Mouse (Mus musculus) ES-E14 (cell line): Measurements from ENCODE around the gene Adamtsl4. TPM values are rescaled to one million over a fixed set of nuclear protein-coding genes. Genes with fewer than 3 reads are reported as not detected.

Experiments
- DNase-seq: peaks from one replicate; pipeline ENCODE4 v3.0.0-alpha.2; 2013; ENCODE audit warnings: low read depth, low spot score
- H3K27ac ChIP-seq: 2 replicates; pipeline ENCODE4 v1.5.1; 2012; ENCODE audit warnings: low read depth, mild to moderate bottlenecking, low read length, moderate library complexity, mixed read lengths; ENCODE audit not compliant: poor library complexity, insufficient read depth, severe bottlenecking
- H3K36me3 ChIP-seq: 2 replicates; pipeline ENCODE4 v1.6.1; 2012; ENCODE audit warnings: mild to moderate bottlenecking, low read length, moderate library complexity, mixed read lengths; ENCODE audit not compliant: control insufficient read depth, poor library complexity, insufficient read depth, severe bottlenecking
- H3K4me1 ChIP-seq, 2 experiments: fragments of 150-350 bp in 1 of 2; sonication (generic) in 1 of 2; 2 replicates each; pipeline ENCODE4 v1.6.1; 2012; ENCODE audit warnings: low read length in 2 of 2, mild to moderate bottlenecking in 1 of 2, mixed read lengths in 1 of 2; ENCODE audit not compliant: control insufficient read depth in 2 of 2, insufficient read depth in 2 of 2, poor library complexity in 1 of 2
- H3K4me3 ChIP-seq, 2 experiments: fragments of 150-350 bp in 1 of 2; sonication (generic) in 1 of 2; 2 replicates each; pipeline ENCODE4 v1.5.1; 2012; ENCODE audit warnings: low read length in 2 of 2, low read depth in 1 of 2, mild to moderate bottlenecking in 1 of 2, mixed read lengths in 1 of 2; ENCODE audit not compliant: insufficient read depth in 1 of 2, poor library complexity in 1 of 2, severe bottlenecking in 1 of 2
- H3K9ac ChIP-seq: 2 replicates; pipeline ENCODE4 v1.6.1; 2012; ENCODE audit warnings: low read depth, mild to moderate bottlenecking, low read length, mixed read lengths; ENCODE audit not compliant: poor library complexity, insufficient read depth, severe bottlenecking
- H3K9me3 ChIP-seq: fragments of 150-350 bp; sonication (generic); 2 replicates; pipeline ENCODE4 v1.6.1; 2012; ENCODE audit warnings: low read depth, mild to moderate bottlenecking, low read length; ENCODE audit not compliant: control insufficient read depth, insufficient read depth
- CHD2 ChIP-seq: IDR thresholded peaks from 2 replicates; pipeline ENCODE4 v1.6.1; 2014; ENCODE audit warnings: mild to moderate bottlenecking, low read depth, low read length, inconsistent platforms
- HCFC1 ChIP-seq: IDR thresholded peaks from 2 replicates; pipeline ENCODE4 v1.6.1; 2012; ENCODE audit warnings: low read length, inconsistent platforms, borderline replicate concordance; ENCODE audit not compliant: insufficient read depth
- MAFK ChIP-seq: IDR thresholded peaks from 2 replicates; pipeline ENCODE4 v1.6.1; 2014; ENCODE audit warnings: mild to moderate bottlenecking, low read depth, low read length, inconsistent platforms; ENCODE audit not compliant: insufficient read depth
- ZC3H11A ChIP-seq: IDR thresholded peaks from 2 replicates; pipeline ENCODE4 v1.6.1; 2012; ENCODE audit warnings: low read depth, mild to moderate bottlenecking, inconsistent platforms, low read length, borderline replicate concordance
- ZNF384 ChIP-seq: IDR thresholded peaks from 2 replicates; pipeline ENCODE4 v1.6.1; 2012; ENCODE audit warnings: low read depth, low read length, inconsistent platforms
- in situ Hi-C, 2 experiments: fragments of 600-800 bp; cut with MboI; formaldehyde crosslinking; loops; one replicate each; pipeline ENCODE4 v1.15.1; 2025; ENCODE audit warnings: low sequenced_read_pairs in 2 of 2, inconsistent platforms in 1 of 2; ENCODE audit not compliant: unreplicated experiment in 2 of 2
- total RNA-seq: library from RNA; depleted of rRNA; stranded (reverse); fragments of 300-350 nt; gene quantifications from 2 replicates; pipeline ENCODE4 v1.2.3, GENCODE M21; 2012

The Adamtsl4 gene
- total RNA-seq, 1 experiment: 1.9 TPM

- peak overlapping the region; percentile 99 for H3K27ac ChIP-seq
- H3K9ac ChIP-seq: peak overlapping the region; percentile 72
- H3K4me3 ChIP-seq: peak overlapping the region; percentile 4 to 41; a peak in 3 of 4 replicates
- no peaks in the 10 kb centered on the region for H3K36me3 ChIP-seq
- in situ Hi-C loops: no loop called here
- H3K9me3 ChIP-seq: no peaks in the 10 kb centered on the region
- H3K4me1 ChIP-seq: peaks cover 16 to 25% of the 10 kb centered on the region in 2 experiments; a peak in 3 of 4 replicates
- DNase-seq: no peak
- TF ChIP-seq ZNF384 (peak; percentile 65), ZC3H11A (no peak)
Measured at GRCm38 (mm10) chr3:95651391-95652203, 36.1 kb downstream of the Adamtsl4 start.

- Histone ChIP-seq H3K4me1 (peaks cover 16 to 29% of the 10 kb centered on the region in 2 experiments; a peak in 3 of 4 replicates), H3K9ac (peak overlapping the region; percentile 72), H3K36me3 (no peaks in the 10 kb centered on the region), H3K9me3 (no peaks in the 10 kb centered on the region), H3K27ac (peak overlapping the region; percentile 99), H3K4me3 (peak overlapping the region in 1 of 2 experiments; percentile 9; a peak in 2 of 4 replicates)
- in situ Hi-C loops: no loop called here
- DNase-seq: no peak
- TF ChIP-seq ZC3H11A (no peak), MAFK (no peak), CHD2 (no peak), HCFC1 (no peak), ZNF384 (no peak)
Measured at GRCm38 (mm10) chr3:95651033-95651373, 36.7 kb downstream of the Adamtsl4 start.

- in situ Hi-C loops: no loop called here
- Histone ChIP-seq H3K9me3 (no peaks in the 10 kb centered on the region), H3K4me3 (peak overlapping the region in 1 of 2 experiments; percentile 9; a peak in 2 of 4 replicates), H3K9ac (peak overlapping the region; percentile 72), H3K36me3 (no peaks in the 10 kb centered on the region), H3K4me1 (peaks cover 16 to 29% of the 10 kb centered on the region in 2 experiments; a peak in 3 of 4 replicates), H3K27ac (peak overlapping the region; percentile 99)
- no peak for DNase-seq
- peak; percentile 76 for TF ChIP-seq MAFK
- no peak for TF ChIP-seq HCFC1
- TF ChIP-seq ZNF384: peak; percentile 68; the same call in 1 of the 2 replicates
Measured at GRCm38 (mm10) chr3:95650276-95651032, 37.3 kb downstream of the Adamtsl4 start.

- Histone ChIP-seq H3K36me3 (no peaks in the 10 kb centered on the region), H3K9me3 (no peaks in the 10 kb centered on the region), H3K4me1 (peaks cover 20 to 34% of the 10 kb centered on the region in 2 experiments), H3K9ac (no peak overlapping the region), H3K4me3 (no peak overlapping the region), H3K27ac (peak overlapping the region; percentile 49; the same call in 1 of the 2 replicates)
- in situ Hi-C loops: no loop called here
- TF ChIP-seq ZC3H11A (no peak), CHD2 (no peak), HCFC1 (no peak), ZNF384 (no peak), MAFK (no peak)
- no peak for DNase-seq
Measured at GRCm38 (mm10) chr3:95648016-95648415, 39.7 kb downstream of the Adamtsl4 start.
